Mouse (Mus musculus) spleen, adult 2 months (tissue): Measurements from ENCODE around the gene Tmed9.

Experiments
- CTCF ChIP-seq: fragments of 200-500 bp; IDR thresholded peaks from 2 replicates; pipeline ENCODE4 v1.5.1; 2011; ENCODE audit warnings: mild to moderate bottlenecking, inconsistent platforms; ENCODE audit not compliant: insufficient read depth, insufficient read length, insufficient replicate concordance; ENCODE audit errors: extremely low read depth
- POLR2A ChIP-seq: fragments of 200-500 bp; IDR thresholded peaks from 2 replicates; pipeline ENCODE4 v1.6.1; 2011; ENCODE audit warnings: low read depth, low read length, inconsistent platforms

GRCm38 (mm10) chr13:55578086-55578485, 4.6 kb downstream of the Tmed9 start:
- no peak for TF ChIP-seq POLR2A
- no peak for TF ChIP-seq CTCF
